Mouse (Mus musculus): Measurements from ENCODE around the gene Ypel2. TPM values are rescaled to one million over a fixed set of nuclear protein-coding genes. Genes with fewer than 3 reads are reported as not detected.

Gene Ypel2
- total RNA-seq, 1 experiment from 2014 or later: 38.3 TPM

DNA sequence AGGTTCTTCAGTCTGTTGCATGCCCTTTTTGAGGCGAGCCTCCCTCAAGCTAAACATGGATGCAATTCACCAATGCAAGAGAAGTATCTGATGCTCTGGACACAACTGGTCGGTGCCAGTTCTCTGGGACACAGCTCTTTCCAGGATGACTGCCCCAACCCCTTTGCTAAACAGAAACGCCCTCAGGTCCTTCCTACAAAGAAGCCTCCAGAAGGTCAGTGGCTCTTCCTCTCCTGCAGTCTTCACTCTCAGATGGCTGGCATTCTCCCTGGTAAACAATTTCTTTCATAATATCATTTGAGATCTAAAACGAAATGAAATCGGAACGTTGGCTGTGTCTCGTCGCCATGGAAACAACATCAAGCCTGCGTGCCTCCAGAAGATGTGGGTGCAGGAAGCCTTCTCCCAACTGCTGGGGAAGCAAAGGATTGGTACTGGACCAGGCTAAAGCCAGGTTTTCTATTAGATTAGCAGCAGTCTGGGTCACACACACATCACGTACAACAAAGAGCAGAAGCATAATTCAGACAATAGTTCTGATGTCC is 62.8 kb downstream of the Ypel2 start:
- DNase-seq: no peak

DNA sequence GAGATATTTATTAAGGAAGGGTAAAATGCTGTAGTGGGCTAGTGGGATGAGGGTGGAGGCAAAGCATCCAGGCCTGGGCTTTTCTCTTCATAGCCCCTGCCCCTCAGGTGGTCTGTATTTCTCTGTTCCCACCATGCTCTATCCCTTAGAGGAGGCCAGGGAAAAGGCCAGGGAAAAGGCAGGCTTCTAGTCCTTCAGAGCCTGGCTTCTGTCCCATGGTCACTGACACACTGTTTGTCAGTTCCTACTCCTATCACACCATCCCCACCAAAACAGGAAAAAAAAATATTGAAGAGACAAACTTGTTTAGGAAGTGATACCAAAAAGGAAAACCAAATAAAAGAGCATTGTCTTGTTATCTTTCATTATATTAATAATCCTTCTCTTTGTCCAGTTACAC is 63.5 kb downstream of the Ypel2 start:
- no peak for DNase-seq

DNA sequence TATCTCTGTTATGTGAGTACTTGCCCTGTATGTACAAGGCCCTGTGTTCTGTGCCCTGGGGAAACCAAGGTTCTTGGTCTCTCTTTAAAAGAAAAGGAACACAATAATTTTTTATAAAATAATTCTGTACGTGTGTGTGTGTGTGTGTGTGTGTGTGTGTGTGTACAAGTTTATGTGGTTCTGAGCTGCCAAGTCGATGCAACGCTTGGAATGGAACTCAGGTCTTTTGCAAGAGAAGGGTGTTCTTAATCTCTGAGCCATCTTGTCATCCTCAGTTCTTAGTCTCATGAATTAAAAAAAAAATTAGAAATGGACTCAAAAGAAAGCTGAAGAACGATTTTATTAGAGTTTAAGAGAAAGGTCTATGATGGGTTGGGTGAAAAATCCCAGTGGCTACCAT is 64.0 kb downstream of the Ypel2 start:
- DNase-seq: no peak

DNA sequence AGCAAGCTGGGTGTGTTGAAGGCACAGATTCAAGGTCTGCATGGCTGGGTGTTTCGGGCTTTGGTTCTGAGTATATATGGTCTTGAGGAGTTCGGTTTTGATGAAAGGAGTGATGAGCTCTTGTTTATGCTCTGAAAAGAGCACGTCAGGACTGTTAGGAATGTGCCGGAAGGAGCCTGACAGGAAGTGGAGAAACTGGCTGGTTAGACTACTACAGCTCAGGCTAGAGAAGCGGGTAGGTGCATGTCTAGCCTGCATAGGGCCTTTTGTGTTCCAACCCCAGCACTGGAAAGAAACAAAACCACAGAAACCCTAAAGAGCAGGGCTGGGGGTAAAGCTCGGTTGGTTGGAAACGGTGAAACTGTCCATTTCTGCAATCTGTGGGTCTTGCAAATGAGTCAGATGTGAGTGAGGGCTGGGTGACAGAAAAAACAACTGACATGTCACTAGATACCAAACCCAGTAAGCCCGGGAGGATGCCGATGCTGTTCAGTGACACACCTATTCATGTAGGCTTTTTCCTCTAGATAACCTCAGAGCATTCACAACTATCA is 68.3 kb downstream of the Ypel2 start:
- DNase-seq: no peak

GRCm38 (mm10) chr11:86924629-86925028 is 68.9 kb downstream of the Ypel2 start:
- DNase-seq: no peak

DNA sequence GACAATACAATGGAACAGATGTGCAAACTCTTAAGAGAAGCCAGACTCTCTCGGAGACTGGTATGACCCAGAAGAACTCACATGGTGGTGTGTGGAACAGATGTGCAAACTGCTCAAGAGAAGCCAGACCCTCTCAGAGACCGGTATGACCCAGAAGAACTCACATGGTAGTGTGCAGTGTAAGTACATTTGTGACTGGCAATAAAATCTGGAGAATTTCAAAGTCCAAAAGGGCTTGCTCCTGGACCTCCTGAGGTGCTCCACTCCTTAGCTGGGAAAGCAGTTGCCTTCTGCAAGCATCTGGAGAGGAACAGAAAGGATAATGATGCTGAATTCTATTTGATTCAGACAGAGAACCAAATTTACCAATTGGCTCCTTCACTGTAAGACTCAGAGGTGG is 69.9 kb downstream of the Ypel2 start:
- DNase-seq: no peak

- no peak for DNase-seq
Observed at GRCm38 (mm10) chr11:86922029-86922428, 71.5 kb downstream of the Ypel2 start.

GRCm38 (mm10) chr11:86921335-86921734 is 72.2 kb downstream of the Ypel2 start:
- DNase-seq: no peak

GRCm38 (mm10) chr11:86920111-86921080 is 73.1 kb downstream of the Ypel2 start:
- peak; percentile 60 for DNase-seq

DNA sequence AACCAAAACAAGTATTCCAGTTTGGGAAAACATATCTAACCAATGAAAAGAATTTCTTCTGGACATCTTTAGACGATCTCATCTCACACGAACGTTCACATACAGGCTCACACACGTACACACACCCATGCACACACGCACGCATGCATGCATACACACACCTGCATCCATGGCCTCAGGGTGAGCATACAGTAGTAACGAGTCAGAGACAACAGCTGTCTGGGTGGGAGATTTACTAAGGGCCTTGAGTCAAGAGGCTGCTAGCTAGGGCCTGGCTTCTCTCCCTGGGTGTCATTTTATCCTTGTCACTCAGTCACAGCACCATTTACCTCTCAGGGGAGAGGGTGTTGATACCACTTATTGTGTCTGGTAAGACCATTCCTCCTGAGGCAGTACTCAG is 74.0 kb downstream of the Ypel2 start:
- DNase-seq: no peak

DNA sequence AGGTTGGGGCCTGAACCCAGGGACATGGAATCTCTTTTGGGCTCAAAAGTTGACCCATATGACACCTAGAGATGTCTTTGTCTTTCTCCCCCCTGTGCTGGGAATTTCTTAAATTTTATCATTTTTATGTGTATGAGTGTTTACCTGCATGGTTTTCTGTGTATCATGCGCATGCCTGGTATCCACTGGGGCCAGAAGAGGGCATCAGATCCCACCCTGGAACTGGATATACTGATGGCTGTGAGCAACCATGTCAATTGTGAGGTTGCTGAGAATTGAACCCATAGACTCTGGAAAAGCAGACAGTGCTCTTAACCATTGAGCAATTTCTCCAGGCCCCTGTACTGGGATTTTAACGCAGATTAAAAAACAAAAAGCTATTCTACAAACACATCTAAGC is 76.0 kb downstream of the Ypel2 start:
- DNase-seq: no peak

GRCm38 (mm10) chr11:86916596-86917249 is 76.8 kb downstream of the Ypel2 start:
- no peak for DNase-seq

GRCm38 (mm10) chr11:86914329-86914728 is 79.2 kb downstream of the Ypel2 start:
- peak; percentile 32 for DNase-seq

DNA sequence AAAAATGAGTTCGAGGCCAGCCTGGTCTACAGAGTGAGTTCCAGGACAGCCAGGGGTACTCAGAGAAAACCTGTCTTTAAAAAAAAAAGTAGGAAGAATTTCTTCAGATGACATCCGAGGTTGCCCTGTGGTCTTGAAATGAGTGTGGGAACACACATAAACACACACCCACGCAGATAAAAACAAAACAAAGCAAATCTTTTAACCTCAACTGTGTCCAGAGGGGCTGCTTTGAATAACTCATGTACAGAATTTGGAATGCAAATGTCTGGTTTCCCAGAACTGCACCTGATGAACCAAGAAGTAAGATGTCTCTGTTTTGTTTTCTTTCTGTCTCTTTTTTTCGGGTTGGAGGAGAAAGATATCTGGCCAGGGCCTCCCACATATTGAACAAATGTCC is 83.3 kb downstream of the Ypel2 start:
- no peak for DNase-seq

GRCm38 (mm10) chr11:86909028-86909427 is 84.5 kb downstream of the Ypel2 start:
- no peak for DNase-seq

GRCm38 (mm10) chr11:86907889-86908590 is 85.5 kb downstream of the Ypel2 start:
- DNase-seq: no peak

DNA sequence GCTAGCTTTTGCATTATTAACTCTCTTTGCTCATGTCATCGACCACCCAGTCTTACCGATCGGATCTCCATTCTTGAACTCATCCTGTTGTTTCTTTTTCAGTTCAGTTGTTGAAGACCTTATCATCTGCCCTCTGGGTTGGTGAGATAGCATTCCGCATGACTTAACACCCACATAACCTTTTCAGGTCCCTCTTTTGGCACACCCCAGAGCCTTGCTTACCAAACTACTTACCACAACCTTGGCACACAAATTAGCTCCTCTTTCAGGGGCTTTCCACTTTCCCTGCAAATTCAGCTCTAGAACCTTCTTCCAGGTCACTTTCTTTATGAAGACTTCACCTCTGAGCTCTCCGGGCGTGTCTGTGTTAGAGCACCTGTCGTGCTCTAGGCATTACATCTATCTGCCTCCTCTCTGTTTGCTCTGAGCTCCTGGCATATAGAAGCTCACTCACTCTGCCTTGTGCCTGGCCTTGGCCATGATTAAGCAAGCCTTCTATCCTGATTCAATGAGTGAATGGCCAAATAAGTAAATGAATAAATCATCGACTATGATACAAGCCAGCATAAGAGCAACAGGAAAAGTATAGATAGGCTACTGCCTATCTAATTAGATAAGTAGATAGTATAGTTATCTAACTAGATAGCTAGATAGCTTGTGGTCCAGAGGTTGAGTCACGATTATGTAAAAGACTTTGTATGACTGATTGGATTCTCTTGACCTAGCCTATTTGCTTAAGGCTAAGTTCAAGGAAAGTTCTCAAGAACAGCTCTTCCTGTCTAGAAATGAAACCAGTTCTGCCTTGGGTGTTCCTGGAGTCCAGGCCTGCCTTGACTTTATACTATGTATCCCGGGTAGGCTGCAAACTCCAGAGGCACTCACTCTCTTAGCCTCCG is 86.5 kb downstream of the Ypel2 start:
- DNase-seq: no peak

GRCm38 (mm10) chr11:86906257-86906656 is 87.2 kb downstream of the Ypel2 start:
- DNase-seq: no peak

DNA sequence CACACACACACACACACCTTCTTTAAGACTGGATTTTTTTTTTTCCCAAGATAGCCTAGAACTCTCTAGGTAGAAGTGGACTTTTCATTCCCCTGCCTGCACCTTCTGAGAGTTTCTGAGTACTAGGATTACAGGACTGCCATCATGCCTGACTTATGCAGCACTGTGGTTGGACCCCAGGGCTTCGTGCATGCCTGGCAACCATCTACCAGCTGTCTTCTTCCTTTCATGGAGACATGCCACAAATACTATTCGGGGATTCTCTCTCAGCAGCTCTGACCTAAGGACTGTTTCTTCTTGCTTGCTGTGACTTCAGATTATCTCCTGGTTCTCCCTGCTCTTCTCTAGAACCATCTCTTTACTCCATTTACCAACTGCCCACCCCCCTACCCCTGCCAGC is 88.2 kb downstream of the Ypel2 start:
- no peak for DNase-seq

GRCm38 (mm10) chr11:86904706-86905105 is 88.8 kb downstream of the Ypel2 start:
- no peak for DNase-seq

GRCm38 (mm10) chr11:86898367-86898766 is 95.1 kb downstream of the Ypel2 start:
- DNase-seq: no peak
